Mouse (Mus musculus) CH12.LX (cell line): ENCODE data around the gene Myo10. TPM values are rescaled to one million over a fixed set of nuclear protein-coding genes. Genes with fewer than 3 reads are reported as not detected.

ENCODE experiments used
- DNase-seq: peaks from one replicate; pipeline ENCODE4 v3.0.0-alpha.2; 2013; ENCODE audit errors: extremely low read depth
- H3K27ac ChIP-seq: 2 replicates; pipeline ENCODE4 v1.5.1; 2012; ENCODE audit warnings: low read depth, mild to moderate bottlenecking, control low read depth, moderate library complexity; ENCODE audit not compliant: insufficient read depth
- H3K27me3 ChIP-seq: replicated peaks from 2 replicates; pipeline ENCODE3; 2012; ENCODE audit warnings: inconsistent platforms
- H3K36me3 ChIP-seq, 2 experiments: replicated peaks in 1 of 2; 2 replicates each; pipeline versions ENCODE3 to v1.6.1; 2012; ENCODE audit warnings: inconsistent platforms in 1 of 2, low read length in 1 of 2, mild to moderate bottlenecking in 1 of 2, mixed read lengths in 1 of 2, moderate library complexity in 1 of 2; ENCODE audit not compliant: control insufficient read depth in 1 of 2, insufficient read depth in 1 of 2
- H3K4me1 ChIP-seq, 2 experiments: 2 replicates each; pipeline ENCODE4 v1.6.1; 2012; ENCODE audit warnings: inconsistent platforms in 1 of 2, moderate library complexity in 1 of 2; ENCODE audit not compliant: insufficient read depth in 2 of 2, control insufficient read depth in 1 of 2
- H3K4me2 ChIP-seq: 2 replicates; pipeline ENCODE4 v1.6.1; 2012; ENCODE audit warnings: low read depth, mild to moderate bottlenecking, control low read depth; ENCODE audit not compliant: poor library complexity, insufficient read depth, severe bottlenecking
- H3K4me3 ChIP-seq, 3 experiments: fragments of 150-350 bp in 1 of 3; sonication (generic) in 1 of 3; replicated peaks in 1 of 3; 2 replicates each; pipeline versions ENCODE3 to v1.5.1; 2011 to 2012; ENCODE audit warnings: low read depth in 2 of 3, low read length in 2 of 3, mild to moderate bottlenecking in 2 of 3, moderate library complexity in 2 of 3, control low read depth in 1 of 3, improper control_type of control experiment in 1 of 3, inconsistent platforms in 1 of 3, mixed read lengths in 1 of 3; ENCODE audit not compliant: poor library complexity in 1 of 3
- H3K79me2 ChIP-seq: replicated peaks from 2 replicates; pipeline ENCODE4 v1.6.1; 2012; ENCODE audit warnings: mild to moderate bottlenecking, moderate library complexity; ENCODE audit not compliant: control insufficient read depth, poor library complexity, insufficient read depth, severe bottlenecking; ENCODE audit errors: extremely low read depth
- H3K9ac ChIP-seq: 2 replicates; pipeline ENCODE4 v1.6.1; 2012; ENCODE audit warnings: low read depth, mild to moderate bottlenecking, control low read depth, moderate library complexity; ENCODE audit not compliant: insufficient read depth
- H3K9me3 ChIP-seq: replicated peaks from 2 replicates; pipeline ENCODE3; 2012; ENCODE audit warnings: low read length, inconsistent platforms, mixed read lengths
- BHLHE40 ChIP-seq: IDR thresholded peaks from 2 replicates; pipeline ENCODE4 v1.6.1; 2011; ENCODE audit warnings: mild to moderate bottlenecking, low read depth, low read length, improper control_type of control experiment
- CHD2 ChIP-seq: IDR thresholded peaks from 2 replicates; pipeline ENCODE4 v1.6.1; 2011; ENCODE audit warnings: low read length, improper control_type of control experiment
- EP300 ChIP-seq: IDR thresholded peaks from 2 replicates; pipeline ENCODE4 v1.6.1; 2011; ENCODE audit warnings: low read length, improper control_type of control experiment
- ETS1 ChIP-seq: conservative IDR thresholded peaks from 2 replicates; pipeline ENCODE4 v1.6.1; 2012; ENCODE audit warnings: low read depth, mild to moderate bottlenecking, inconsistent platforms, low read length, improper control_type of control experiment, moderate library complexity
- GABPA ChIP-seq: IDR thresholded peaks from 2 replicates; pipeline ENCODE4 v1.6.1; 2012; ENCODE audit warnings: low read depth, low read length, improper control_type of control experiment, inconsistent platforms; ENCODE audit not compliant: insufficient replicate concordance
- HCFC1 ChIP-seq: IDR thresholded peaks from 2 replicates; pipeline ENCODE4 v1.6.1; 2012; ENCODE audit warnings: low read depth, mild to moderate bottlenecking, inconsistent platforms, low read length, improper control_type of control experiment
- IRF4 ChIP-seq: IDR thresholded peaks from 2 replicates; pipeline ENCODE4 v1.6.1; 2014; ENCODE audit warnings: low read depth, mild to moderate bottlenecking, inconsistent platforms, low read length, improper control_type of control experiment
- MAZ ChIP-seq: IDR thresholded peaks from 2 replicates; pipeline ENCODE4 v1.6.1; 2012; ENCODE audit warnings: low read depth, mild to moderate bottlenecking, inconsistent platforms, low read length, improper control_type of control experiment, moderate library complexity
- MYC ChIP-seq: IDR thresholded peaks from 2 replicates; pipeline ENCODE4 v1.6.1; 2011; ENCODE audit warnings: low read depth, mild to moderate bottlenecking, improper control_type of control experiment, low read length
- NRF1 ChIP-seq: IDR thresholded peaks from 2 replicates; pipeline ENCODE4 v1.6.1; 2014; ENCODE audit warnings: low read depth, mild to moderate bottlenecking, inconsistent platforms, low read length, improper control_type of control experiment, moderate library complexity
- PAX5 ChIP-seq: IDR thresholded peaks from 2 replicates; pipeline ENCODE4 v1.6.1; 2012; ENCODE audit warnings: low read length, inconsistent platforms, mixed read lengths
- POLR2A ChIP-seq: IDR thresholded peaks from 2 replicates; pipeline ENCODE4 v1.6.1; 2011; ENCODE audit warnings: low read depth, mild to moderate bottlenecking, improper control_type of control experiment, low read length
- TCF12 ChIP-seq: IDR thresholded peaks from 2 replicates; pipeline ENCODE4 v1.6.1; 2014; ENCODE audit warnings: low read depth, mild to moderate bottlenecking, inconsistent platforms, low read length, improper control_type of control experiment
- UBTF ChIP-seq: IDR thresholded peaks from 2 replicates; pipeline ENCODE4 v1.6.1; 2012; ENCODE audit warnings: low read depth, mild to moderate bottlenecking, inconsistent platforms, low read length, improper control_type of control experiment, moderate library complexity
- USF1 ChIP-seq: IDR thresholded peaks from 2 replicates; pipeline ENCODE4 v1.6.1; 2014; ENCODE audit warnings: low read depth, mild to moderate bottlenecking, inconsistent platforms, low read length, improper control_type of control experiment
- USF2 ChIP-seq: conservative IDR thresholded peaks from 2 replicates; pipeline ENCODE4 v1.6.1; 2011; ENCODE audit warnings: low read depth, low read length, improper control_type of control experiment
- ZC3H11A ChIP-seq: IDR thresholded peaks from 2 replicates; pipeline ENCODE4 v1.6.1; 2012; ENCODE audit warnings: low read depth, mild to moderate bottlenecking, inconsistent platforms, low read length, improper control_type of control experiment
- ZMIZ1 ChIP-seq: IDR thresholded peaks from 2 replicates; pipeline ENCODE4 v1.6.1; 2012; ENCODE audit warnings: low read depth, mild to moderate bottlenecking, inconsistent platforms, low read length, improper control_type of control experiment
- ZNF384 ChIP-seq: IDR thresholded peaks from 2 replicates; pipeline ENCODE4 v1.6.1; 2012; ENCODE audit warnings: low read depth, low read length, improper control_type of control experiment, inconsistent platforms
- dilution Hi-C: fragments of 300-500 bp; cut with MboI; formaldehyde crosslinking; loops from 2 replicates; pipeline ENCODE4 v1.14.3; 2020; ENCODE audit warnings: low sequenced_read_pairs; ENCODE audit not compliant: extremely low pct_unique_long_range_greater_than_20kb, extremely low pct_ligation_motif_present
- in situ Hi-C: fragments of 300-500 bp; cut with MboI; formaldehyde crosslinking; loops from 3 replicates; pipeline ENCODE4 v1.14.3; 2019; ENCODE audit warnings: low sequenced_read_pairs, low pct_ligation_motif_present, low pct_unique_long_range_greater_than_20kb, mixed read lengths
- polyA plus RNA-seq: library from polyadenylated mRNA; unstranded; fragments of >175 nt; gene quantifications from 2 replicates; pipeline ENCODE4 v1.2.1, GENCODE M21; 2012; ENCODE audit warnings: low read depth; ENCODE audit not compliant: insufficient read length
- total RNA-seq, 2 experiments: library from RNA; depleted of rRNA; stranded (reverse); fragments of 300-350 nt in 1 of 2; fragments of >200 nt in 1 of 2; gene quantifications; 2 replicates each; pipeline ENCODE4 v1.2.3; 2012 to 2014

Myo10 gene
- total and polyA plus RNA-seq, 3 experiments, result 6.4 to 13.6 (median 8.6) TPM

- H3K27me3 ChIP-seq, result no peaks in the 10 kb centered on the region
- peaks cover 0 to 2% of the 10 kb centered on the region in 2 experiments; a peak in 1 of 4 replicates for H3K4me1 ChIP-seq
- DNase-seq, result no peak
- dilution Hi-C loops, result no loop called here
- no peak for TF ChIP-seq ZC3H11A
- in situ Hi-C loops, result no loop called here
- H3K4me3 ChIP-seq, result no peak overlapping the region
- H3K27ac ChIP-seq, result no peak overlapping the region
- H3K4me2 ChIP-seq, result no peak overlapping the region
- H3K9me3 ChIP-seq, result no peaks in the 10 kb centered on the region
- H3K36me3 ChIP-seq, result no peaks in the 10 kb centered on the region
- H3K9ac ChIP-seq, result no peak overlapping the region
- no peaks in the 10 kb centered on the region for H3K79me2 ChIP-seq
Measured at GRCm38 (mm10) chr15:25707891-25708290, 85.6 kb downstream of the Myo10 start.

GRCm38 (mm10) chr15:25710876-25711275 lies 88.6 kb downstream of the Myo10 start:
- dilution Hi-C loops, result no loop called here
- in situ Hi-C loops, result no loop called here
- H3K4me1 ChIP-seq, result peaks cover 0 to 4% of the 10 kb centered on the region in 2 experiments; a peak in 1 of 4 replicates
- no peaks in the 10 kb centered on the region for H3K79me2 ChIP-seq
- TF ChIP-seq ETS1 (no peak), MAZ (no peak), MYC (no peak), PAX5 (no peak), NRF1 (no peak), HCFC1 (no peak), USF2 (no peak), BHLHE40 (no peak), UBTF (no peak), TCF12 (no peak), IRF4 (no peak), USF1 (no peak), ZNF384 (no peak), EP300 (no peak), POLR2A (no peak), GABPA (no peak), CHD2 (no peak), ZMIZ1 (no peak)
- TF ChIP-seq, all 38 proteins: peak for 0
- no peak overlapping the region for H3K9ac ChIP-seq
- no peak overlapping the region for H3K4me2 ChIP-seq
- H3K36me3 ChIP-seq, result no peaks in the 10 kb centered on the region
- no peaks in the 10 kb centered on the region for H3K27me3 ChIP-seq
- H3K4me3 ChIP-seq, result no peak overlapping the region
- H3K9me3 ChIP-seq, result no peaks in the 10 kb centered on the region
- no peak for DNase-seq
- no peak overlapping the region for H3K27ac ChIP-seq
